Mouse (Mus musculus) heart, postnatal 4 days (tissue): ENCODE results near the gene Slc35f4. TPM values are rescaled to one million over a fixed set of nuclear protein-coding genes. Genes with fewer than 3 reads are reported as not detected.

Source experiments
- DNase-seq: peaks from one replicate; pipeline ENCODE4 v3.0.0; 2021
- microRNA-seq, 2 experiments: library from miRNA; unstranded; fragments of <30 nt; microRNA quantifications; one replicate each; pipeline ENCODE4 v1.2.0; 2021 to 2022
- total RNA-seq, 2 experiments: library from RNA; stranded (reverse); gene quantifications; 2 replicates each; pipeline ENCODE4 v1.2.3; 2021

The Slc35f4 gene
- total RNA-seq, 2 experiments from 2014 or later = not detected

DNA sequence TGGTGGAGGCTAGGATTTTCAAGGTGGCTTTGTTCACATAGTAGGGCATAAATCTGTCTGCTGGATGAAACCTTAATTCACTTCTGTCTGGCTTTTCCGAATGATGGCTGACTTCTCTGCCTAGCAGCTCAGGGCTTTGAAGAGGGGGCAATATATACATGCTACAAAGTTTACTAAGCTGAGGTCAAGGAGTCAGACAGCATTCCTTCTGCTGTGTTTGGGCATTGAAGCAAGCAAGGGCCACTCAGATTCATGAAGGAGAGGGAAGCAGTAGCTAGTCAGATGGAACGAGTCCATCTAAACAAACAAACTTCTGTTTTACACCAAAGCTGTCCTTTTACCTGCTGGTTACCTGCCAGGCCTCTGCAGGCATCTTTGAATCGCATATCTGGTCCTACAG lies 248.2 kb downstream of the Slc35f4 start:
- DNase-seq = no peak

DNA sequence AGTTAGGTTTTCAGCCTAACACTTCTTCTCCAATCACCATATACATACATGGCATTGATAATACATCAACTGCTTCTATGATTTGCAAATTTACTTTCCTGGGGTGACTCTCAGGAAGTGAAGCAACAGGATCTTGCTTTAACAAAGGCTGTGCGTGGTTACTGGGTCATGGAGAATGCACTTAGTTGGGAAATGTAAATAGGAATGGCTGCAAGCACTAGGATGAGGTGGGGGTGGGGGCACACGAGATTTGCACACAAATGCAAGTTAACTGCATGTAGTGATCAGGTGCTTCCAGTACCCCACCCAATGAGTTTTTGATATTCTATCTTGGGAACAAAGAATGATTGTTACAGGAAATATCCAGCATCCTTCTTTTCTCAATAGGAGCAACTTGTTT lies 250.5 kb downstream of the Slc35f4 start:
- no peak for DNase-seq

DNA sequence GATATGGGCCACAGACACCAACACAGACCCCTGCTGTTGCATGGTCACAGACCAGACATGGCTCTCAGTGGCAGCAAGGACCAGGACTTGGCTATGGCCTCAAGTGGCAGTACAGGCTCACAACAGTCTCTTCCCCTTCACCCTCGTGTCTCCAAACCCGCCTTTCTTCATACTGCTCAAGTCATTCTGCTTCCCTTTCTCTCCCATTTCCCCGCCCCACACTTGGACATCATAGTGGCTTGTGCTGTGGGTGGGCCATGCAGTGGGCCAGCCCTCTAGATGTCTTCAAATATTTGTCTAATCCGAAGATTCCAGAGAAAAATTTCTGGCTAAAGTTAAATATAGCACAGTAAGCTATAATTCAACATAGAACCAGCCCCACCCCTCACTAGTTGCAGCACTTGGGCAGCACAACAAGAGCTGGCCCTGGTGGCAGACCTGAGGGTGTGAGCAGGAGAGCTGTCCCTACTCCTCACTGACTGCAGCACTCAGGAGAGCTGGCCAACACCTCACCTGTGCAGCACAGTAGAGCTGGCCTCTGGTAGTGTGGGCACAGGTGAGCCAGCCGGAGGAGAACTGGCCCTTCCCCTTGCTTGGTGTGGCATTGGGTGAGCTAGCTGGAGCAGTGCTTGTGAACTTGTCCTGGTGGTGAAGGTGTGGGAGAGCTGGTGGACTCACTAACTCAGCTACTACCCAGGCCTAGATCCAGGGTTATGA lies 260.4 kb downstream of the Slc35f4 start:
- DNase-seq = no peak

Small RNAs within 50 kb of the gene (microRNA-seq; reads per million reads assigned to microRNA genes)
- gene Gm22949 = 0 reads per million in 2 experiments
